Mouse (Mus musculus) monocyte, adult 5-6 weeks (primary cell): ENCODE data around the gene Gm8229. TPM values are rescaled to one million over a fixed set of nuclear protein-coding genes. Genes with fewer than 3 reads are reported as not detected.
"Not testable (repeated sequence)": the region's sequence is repeated elsewhere in the genome, so short reads cannot be mapped to it uniquely, and the experiment has no call there.

ENCODE experiments used
- ATAC-seq: fragments of 153-309, 156-312 bp; replicated peaks from 2 replicates; pipeline ENCODE4 v1.8.0; 2017; ENCODE audit warnings: mild to moderate bottlenecking; ENCODE audit not compliant: low TSS enrichment, insufficient number of reproducible peaks, severe bottlenecking, poor library complexity, low FRiP score
- total RNA-seq: library from RNA; stranded (forward); fragments of 200-1000, 200-491, 200-594 nt; gene quantifications from 3 replicates; pipeline ENCODE4 v1.2.3, GENCODE M21; 2017

Gene Gm8229
- not detected in 3 replicates for total RNA-seq

DNA sequence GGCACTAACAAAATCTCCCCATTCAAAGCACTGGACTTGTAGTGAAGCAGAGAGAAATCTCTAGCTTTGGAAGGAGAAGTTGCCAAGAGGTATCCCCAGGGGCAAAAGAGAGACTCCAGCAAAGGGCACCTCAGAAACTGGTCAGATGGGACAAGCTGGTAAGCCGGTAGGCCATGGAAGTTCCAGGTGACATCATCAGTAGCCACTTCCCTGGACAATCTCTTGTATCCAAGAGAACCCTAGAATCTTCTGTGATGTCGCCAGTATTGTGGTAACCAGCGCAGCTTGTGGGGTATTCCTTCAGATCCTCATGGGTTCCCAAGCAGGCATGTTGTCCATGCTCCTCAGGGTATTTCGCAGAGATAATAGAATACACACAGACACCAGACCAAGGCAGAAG lies at the start of gene Gm8229:
Gm8229 (plus strand) TSS at position 301 of the 400 bp plus-strand sequence.
- not testable (repeated sequence) for ATAC-seq

GRCm38 (mm10) chr14:44338484-44338883 lies 26.7 kb upstream of the Gm8229 start, which contains the start of gene Gm5930:
TSS of gene Gm5930 (minus strand) at chr14:44338584.
- ATAC-seq = not testable (repeated sequence)

GRCm38 (mm10) chr14:44361416-44361815 lies 3.7 kb upstream of the Gm8229 start:
- ATAC-seq = not testable (repeated sequence)

DNA sequence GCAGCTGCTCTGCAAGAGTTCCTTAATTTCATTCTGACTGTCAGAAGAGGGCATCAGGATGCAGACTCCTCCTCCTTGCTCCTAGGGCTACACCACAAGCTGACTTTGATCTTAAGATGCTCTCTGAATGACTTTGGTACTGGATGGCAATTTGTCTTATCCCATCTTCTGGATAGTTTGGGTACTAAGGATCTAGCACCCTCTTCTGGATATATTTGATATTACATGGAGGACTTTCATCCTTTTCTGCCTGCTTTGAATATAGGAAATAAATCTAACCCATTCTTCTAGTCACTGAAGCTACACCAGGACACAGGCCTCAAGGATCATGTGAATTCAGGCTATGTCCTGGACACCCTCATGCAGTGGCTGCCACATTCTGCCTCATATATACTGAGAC lies 2.9 kb upstream of the Gm8229 start:
- ATAC-seq = not testable (repeated sequence)

- ATAC-seq = not testable (repeated sequence)
These were observed 19.1 kb downstream of the Gm8229 start for GRCm38 (mm10) chr14:44384233-44384632.

DNA sequence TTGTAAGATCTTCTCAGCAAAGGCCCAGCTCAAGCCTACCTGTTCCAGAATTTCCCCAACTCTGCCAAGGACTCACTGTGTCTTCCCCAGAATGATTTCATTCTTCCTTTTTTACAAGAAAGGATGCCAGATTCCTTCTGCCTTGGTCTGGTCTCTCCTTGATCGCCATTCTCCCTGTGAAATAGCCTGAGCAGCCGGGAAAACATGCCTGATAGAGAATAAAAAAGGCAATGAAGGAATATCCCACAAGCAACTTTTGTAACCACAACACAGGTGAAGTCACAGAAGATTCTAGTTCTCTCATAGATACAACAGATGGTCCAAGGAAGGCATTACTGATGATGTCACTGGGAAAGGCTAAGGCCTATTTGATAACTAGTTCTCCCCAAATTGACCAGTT lies 45.4 kb downstream of the Gm8229 start, which contains the start of gene Gm3371:
Gm3371 (minus strand) TSS at position 101 of the 400 bp plus-strand sequence.
- not testable (repeated sequence) for ATAC-seq

Other genes with a start within 250 kb of the Gm8229 start
- not detected in 3 replicates for gene Gm3327, start 241.5 kb upstream of the Gm8229 start, total RNA-seq
- gene Gm8212, start 167.7 kb upstream of the Gm8229 start, total RNA-seq = not detected in 3 replicates
- not detected in 3 replicates for gene 4930503E14Rik, start 152.1 kb upstream of the Gm8229 start, total RNA-seq
- gene Gm8220, start 79.8 kb upstream of the Gm8229 start, total RNA-seq = not detected in 3 replicates
- not detected in 3 replicates for gene Gm5930, start 26.8 kb upstream of the Gm8229 start, total RNA-seq
- gene Gm3371, start 45.3 kb downstream of the Gm8229 start, total RNA-seq = not detected in 3 replicates
- not detected in 3 replicates for gene Gm8232, start 68.3 kb downstream of the Gm8229 start, total RNA-seq
- not detected in 3 replicates for gene BC061237, start 127.1 kb downstream of the Gm8229 start, total RNA-seq
- gene Gm17093, start 152.9 kb downstream of the Gm8229 start, total RNA-seq = not detected in 3 replicates
- gene Gm8247, start 217.8 kb downstream of the Gm8229 start, total RNA-seq = not detected in 3 replicates